Mouse (Mus musculus) midbrain, embryonic 15.5 days (tissue): Measurements from ENCODE around the gene Zcchc8. TPM values are rescaled to one million over a fixed set of nuclear protein-coding genes. Genes with fewer than 3 reads are reported as not detected.

Experiments used
- ATAC-seq: fragments of 200-750 bp; cut with Nextera tagmentation; replicated peaks from 2 replicates; pipeline ENCODE4 v1.8.0; 2017; ENCODE audit warnings: moderate TSS enrichment
- H3K27ac ChIP-seq: fragments of 300-500 bp; sonication (generic); 2 replicates; pipeline ENCODE4 v1.5.1; 2015; ENCODE audit warnings: mild to moderate bottlenecking, inconsistent platforms
- H3K27me3 ChIP-seq: fragments of 300-500 bp; sonication (generic); replicated peaks from 2 replicates; pipeline ENCODE4 v1.6.1; 2015; ENCODE audit warnings: inconsistent platforms
- H3K36me3 ChIP-seq: fragments of 300-500 bp; sonication (generic); replicated peaks from 2 replicates; pipeline ENCODE4 v1.6.1; 2015; ENCODE audit warnings: inconsistent platforms
- H3K4me1 ChIP-seq: fragments of 300-500 bp; sonication (generic); 2 replicates; pipeline ENCODE4 v1.6.1; 2015; ENCODE audit warnings: inconsistent platforms
- H3K4me2 ChIP-seq: fragments of 300-500 bp; sonication (generic); 2 replicates; pipeline ENCODE4 v1.6.1; 2015; ENCODE audit warnings: inconsistent platforms, mild to moderate bottlenecking, moderate library complexity
- H3K4me3 ChIP-seq: fragments of 300-500 bp; sonication (generic); 2 replicates; pipeline ENCODE4 v1.5.1; 2015; ENCODE audit warnings: mild to moderate bottlenecking, inconsistent platforms
- H3K9ac ChIP-seq: fragments of 300-500 bp; sonication (generic); 2 replicates; pipeline ENCODE4 v1.6.1; 2015; ENCODE audit warnings: mild to moderate bottlenecking, inconsistent platforms
- H3K9me3 ChIP-seq: fragments of 300-500 bp; sonication (generic); 2 replicates; pipeline ENCODE4 v1.6.1; 2016; ENCODE audit warnings: inconsistent platforms
- WGBS: fragments of 180-500 bp; shearing (Covaris S2); methylation state at CpG from one replicate; pipeline ENCODE4 v1.1.7; 2015; ENCODE audit warnings: mixed read lengths; 5-methylcytosine and 5-hydroxymethylcytosine counted together
- polyA plus RNA-seq: library from polyadenylated mRNA; unstranded; fragments of >200 nt; fragmentation: Nextera tagmentation; extraction: Ambion mirVana; gene quantifications from 2 replicates; pipeline ENCODE4 v1.2.1, GENCODE M21; 2015

Gene Zcchc8
- polyA plus RNA-seq, 1 experiment from 2014 or later: 68.0 TPM

GRCm38 (mm10) chr5:123713782-123714181, 7.1 kb downstream of the Zcchc8 start:
- Histone ChIP-seq H3K4me2 (no peak overlapping the region), H3K4me1 (peaks cover 18% of the 10 kb centered on the region), H3K36me3 (peaks cover 57% of the 10 kb centered on the region), H3K27me3 (no peaks in the 10 kb centered on the region), H3K9ac (no peak overlapping the region), H3K27ac (no peak overlapping the region), H3K9me3 (no peaks in the 10 kb centered on the region), H3K4me3 (no peak overlapping the region)
- WGBS: 96% methylated on average over 6 of the region's 6 CpGs
- no peak for ATAC-seq

GRCm38 (mm10) chr5:123709571-123709970, 11.3 kb downstream of the Zcchc8 start:
- Histone ChIP-seq H3K27ac (no peak overlapping the region), H3K9me3 (no peaks in the 10 kb centered on the region), H3K27me3 (no peaks in the 10 kb centered on the region), H3K4me2 (no peak overlapping the region), H3K4me1 (no peaks in the 10 kb centered on the region), H3K4me3 (no peak overlapping the region), H3K9ac (no peak overlapping the region), H3K36me3 (peaks cover 85% of the 10 kb centered on the region)
- no peak for ATAC-seq
- 86% methylated on average over 4 of the region's 4 CpGs for WGBS

- ATAC-seq: no peak
Measured at GRCm38 (mm10) chr5:123708598-123708997, 12.3 kb downstream of the Zcchc8 start.

GRCm38 (mm10) chr5:123700625-123701024, 20.3 kb downstream of the Zcchc8 start:
- ATAC-seq: no peak
- no peak overlapping the region for H3K9ac ChIP-seq
- H3K4me3 ChIP-seq: no peak overlapping the region
- WGBS: 82% methylated on average over 11 of the region's 11 CpGs
- H3K36me3 ChIP-seq: peaks cover 48% of the 10 kb centered on the region
- no peaks in the 10 kb centered on the region for H3K9me3 ChIP-seq
- H3K4me2 ChIP-seq: no peak overlapping the region
- no peaks in the 10 kb centered on the region for H3K27me3 ChIP-seq
- H3K27ac ChIP-seq: no peak overlapping the region
- H3K4me1 ChIP-seq: no peaks in the 10 kb centered on the region

More at GRCm38 (mm10) chr5:123708598-123708997, 12.3 kb downstream of the Zcchc8 start:
- Histone ChIP-seq H3K9me3 (no peaks in the 10 kb centered on the region), H3K27ac (no peak overlapping the region), H3K27me3 (no peaks in the 10 kb centered on the region), H3K36me3 (peaks cover 84% of the 10 kb centered on the region), H3K4me3 (no peak overlapping the region), H3K9ac (no peak overlapping the region), H3K4me1 (no peaks in the 10 kb centered on the region), H3K4me2 (no peak overlapping the region)
- WGBS: 93% methylated on average over 12 of the region's 12 CpGs

GRCm38 (mm10) chr5:123699198-123699597, 21.7 kb downstream of the Zcchc8 start:
- H3K4me2 ChIP-seq: no peak overlapping the region
- no peak overlapping the region for H3K27ac ChIP-seq
- peaks cover 36% of the 10 kb centered on the region for H3K36me3 ChIP-seq
- no peak for ATAC-seq
- WGBS: 32% methylated on average over 3 of the region's 3 CpGs
- H3K9me3 ChIP-seq: no peaks in the 10 kb centered on the region
- H3K4me1 ChIP-seq: no peaks in the 10 kb centered on the region
- H3K9ac ChIP-seq: no peak overlapping the region
- H3K4me3 ChIP-seq: no peak overlapping the region
- H3K27me3 ChIP-seq: no peaks in the 10 kb centered on the region

GRCm38 (mm10) chr5:123696961-123697360, 23.9 kb downstream of the Zcchc8 start:
- no peak overlapping the region for H3K4me3 ChIP-seq
- no peaks in the 10 kb centered on the region for H3K9me3 ChIP-seq
- ATAC-seq: no peak
- H3K4me1 ChIP-seq: no peaks in the 10 kb centered on the region
- 88% methylated on average over 4 of the region's 4 CpGs for WGBS
- no peak overlapping the region for H3K27ac ChIP-seq
- H3K36me3 ChIP-seq: peaks cover 17% of the 10 kb centered on the region; the same call in 1 of the 2 replicates
- no peaks in the 10 kb centered on the region for H3K27me3 ChIP-seq
- no peak overlapping the region for H3K4me2 ChIP-seq
- H3K9ac ChIP-seq: no peak overlapping the region

- H3K4me2 ChIP-seq: no peak overlapping the region
- no peak overlapping the region for H3K9ac ChIP-seq
- H3K27me3 ChIP-seq: no peaks in the 10 kb centered on the region
- ATAC-seq: no peak
- H3K4me1 ChIP-seq: no peaks in the 10 kb centered on the region
- H3K9me3 ChIP-seq: no peaks in the 10 kb centered on the region
- no peak overlapping the region for H3K27ac ChIP-seq
- H3K4me3 ChIP-seq: no peak overlapping the region
- WGBS: 93% methylated on average over 7 of the region's 7 CpGs
- H3K36me3 ChIP-seq: peaks cover 15% of the 10 kb centered on the region; the same call in 1 of the 2 replicates
Measured at GRCm38 (mm10) chr5:123696244-123696643, 24.7 kb downstream of the Zcchc8 start.

GRCm38 (mm10) chr5:123694468-123694867, 26.4 kb downstream of the Zcchc8 start:
- Histone ChIP-seq H3K4me1 (no peaks in the 10 kb centered on the region), H3K27ac (no peak overlapping the region), H3K9me3 (no peaks in the 10 kb centered on the region), H3K36me3 (peaks cover 5% of the 10 kb centered on the region; the same call in 1 of the 2 replicates), H3K27me3 (no peaks in the 10 kb centered on the region), H3K9ac (no peak overlapping the region), H3K4me3 (no peak overlapping the region), H3K4me2 (no peak overlapping the region)
- no peak for ATAC-seq
- WGBS: 75% methylated on average over 6 of the region's 6 CpGs

GRCm38 (mm10) chr5:123684221-123685144, 36.4 kb downstream of the Zcchc8 start, which contains the start of gene Clip1:
Gene Clip1 (minus strand): TSS chr5:123684618.
- no peaks in the 10 kb centered on the region for H3K36me3 ChIP-seq
- H3K4me3 ChIP-seq: peak within 1 kb of the TSS; percentile 95
- peak within 1 kb of the TSS; percentile 99 for H3K27ac ChIP-seq
- no peaks in the 10 kb centered on the region for H3K9me3 ChIP-seq
- peak within 1 kb of the TSS; percentile 98 for H3K9ac ChIP-seq
- no peaks in the 10 kb centered on the region for H3K27me3 ChIP-seq
- peak; percentile 84 for ATAC-seq
- peaks cover 34% of the 10 kb centered on the region for H3K4me1 ChIP-seq
- WGBS: under 1% methylated on average over 64 of the region's 64 CpGs
- peak within 1 kb of the TSS; percentile 72 for H3K4me2 ChIP-seq

- Histone ChIP-seq H3K27me3 (no peaks in the 10 kb centered on the region), H3K4me2 (peak overlapping the region; percentile 72), H3K27ac (peak overlapping the region; percentile 99), H3K36me3 (no peaks in the 10 kb centered on the region), H3K4me3 (peak overlapping the region; percentile 95), H3K9ac (peak overlapping the region; percentile 98), H3K4me1 (peaks cover 38% of the 10 kb centered on the region), H3K9me3 (no peaks in the 10 kb centered on the region)
- under 1% methylated on average over 89 of the region's 92 CpGs for WGBS
- ATAC-seq: peak; percentile 70
Measured at GRCm38 (mm10) chr5:123683377-123684220, 37.3 kb downstream of the Zcchc8 start.

- peak overlapping the region; percentile 99 for H3K27ac ChIP-seq
- H3K4me1 ChIP-seq: peaks cover 38% of the 10 kb centered on the region
- peak overlapping the region; percentile 72 for H3K4me2 ChIP-seq
- no peaks in the 10 kb centered on the region for H3K36me3 ChIP-seq
- ATAC-seq: peak; percentile 62
- peak overlapping the region; percentile 98 for H3K9ac ChIP-seq
- peak overlapping the region; percentile 95 for H3K4me3 ChIP-seq
- 4% methylated on average over 6 of the region's 6 CpGs for WGBS
- H3K9me3 ChIP-seq: no peaks in the 10 kb centered on the region
- no peaks in the 10 kb centered on the region for H3K27me3 ChIP-seq
Measured at GRCm38 (mm10) chr5:123683043-123683376, 37.9 kb downstream of the Zcchc8 start.

GRCm38 (mm10) chr5:123682372-123682771, 38.5 kb downstream of the Zcchc8 start:
- H3K4me2 ChIP-seq: peak overlapping the region; percentile 72
- H3K4me1 ChIP-seq: peaks cover 38% of the 10 kb centered on the region
- no peaks in the 10 kb centered on the region for H3K36me3 ChIP-seq
- no peaks in the 10 kb centered on the region for H3K27me3 ChIP-seq
- no peak for ATAC-seq
- H3K9me3 ChIP-seq: no peaks in the 10 kb centered on the region
- H3K4me3 ChIP-seq: peak overlapping the region; percentile 95
- no peak overlapping the region; the same call in 1 of the 2 replicates for H3K27ac ChIP-seq
- H3K9ac ChIP-seq: peak overlapping the region; percentile 98
- WGBS: 48% methylated on average over 4 of the region's 4 CpGs
